ENCODE assay signal across 18 mouse cellular contexts in the genomic region with DNA sequence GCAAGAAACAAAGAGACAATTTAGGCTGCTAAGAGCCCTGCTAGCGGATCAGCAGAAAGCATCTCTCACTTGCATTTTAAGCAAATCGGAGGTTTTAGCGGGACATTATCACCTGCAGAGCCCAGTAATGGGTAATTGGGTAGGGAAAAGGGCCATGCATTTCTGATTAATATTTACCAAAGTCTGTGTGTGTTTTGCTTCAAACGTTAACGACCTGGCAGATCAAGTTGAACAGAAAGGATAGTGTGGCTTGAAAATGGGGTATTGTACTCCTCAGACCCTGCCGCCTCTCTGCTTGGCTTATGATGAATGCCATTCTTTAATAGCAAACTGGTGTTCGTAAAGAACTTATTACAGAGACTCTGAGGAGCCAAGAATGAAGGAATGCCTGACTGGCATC.
A peak's percentile ranks its signal among the peaks of the same experiment; 100 is the strongest.
DNase-seq lines count a peak whose midpoint lies in the region; ATAC-seq and TF ChIP-seq lines count a peak whose summit lies in the region.
"Had no signal": no experiment of that assay in that cellular context is flagged by ENCODE, and none has a peak within 500 bp of the region (broad histone marks: within the 10 kb centered on the region; RNA-seq: fewer than 3 reads in every experiment).

No protein-coding gene starts in this region.

- no peak overlapping the region for H3K27ac ChIP-seq in kidney, adult 2 months (ENCODE audit: insufficient read depth, low read depth, low read length)
- H3K27ac ChIP-seq in liver, postnatal 0 days (ENCODE audit: low read depth): no peak overlapping the region
- H3K27ac ChIP-seq in liver, embryonic 12.5 days: no peak overlapping the region
- peak overlapping the region; percentile 67 for H3K27ac ChIP-seq in limb, embryonic 13.5 days
- H3K27ac ChIP-seq: forebrain, embryonic 15.5 days; lung, embryonic 15.5 days; stomach, postnatal 0 days had no signal

- WGBS in kidney, adult 2 months: 36% methylated on average over 7 of the region's 7 CpGs
- 65% methylated on average over 7 of the region's 7 CpGs for WGBS in liver, postnatal 0 days (ENCODE audit: insufficient replicate concordance)
- WGBS in liver, embryonic 12.5 days (ENCODE audit: insufficient replicate concordance): 66% methylated on average over 7 of the region's 7 CpGs
- 29% methylated on average over 7 of the region's 7 CpGs for WGBS in limb, embryonic 13.5 days

- peaks cover 3% of the 10 kb centered on the region; the same call in 1 of the 2 replicates for H3K4me1 ChIP-seq in kidney, adult 2 months (ENCODE audit: control insufficient read depth, insufficient read depth, low read length)
- H3K4me1 ChIP-seq in liver, postnatal 0 days (ENCODE audit: insufficient read depth): peaks cover 10% of the 10 kb centered on the region; the same call in 1 of the 2 replicates
- 0 out of 2 replicates have a peak, but pooled peaks cover 8% of the 10 kb centered on the region for H3K4me1 ChIP-seq in liver, embryonic 12.5 days
- H3K4me1 ChIP-seq in limb, embryonic 13.5 days: peaks cover 65% of the 10 kb centered on the region

- H3K9me3 ChIP-seq in liver, postnatal 0 days (ENCODE audit: low read length): no peaks in the 10 kb centered on the region
- no peaks in the 10 kb centered on the region for H3K9me3 ChIP-seq in liver, embryonic 12.5 days (replicated peaks)
- no peaks in the 10 kb centered on the region; the same call in 1 of the 2 replicates for H3K9me3 ChIP-seq in limb, embryonic 13.5 days
- H3K9me3 ChIP-seq: forebrain, embryonic 15.5 days; lung, embryonic 15.5 days had no signal

- TF ChIP-seq POLR2A in kidney, adult 2 months (IDR thresholded peaks at IDR 0.05; ENCODE audit: low read depth, low read length): no peak

- H3K36me3 ChIP-seq in kidney, adult 2 months (ENCODE audit: control insufficient read depth, insufficient read depth, low read length): no peaks in the 10 kb centered on the region
- H3K36me3 ChIP-seq in liver, postnatal 0 days (replicated peaks; ENCODE audit: insufficient read depth, low read length): no peaks in the 10 kb centered on the region
- no peaks in the 10 kb centered on the region for H3K36me3 ChIP-seq in liver, embryonic 12.5 days
- H3K36me3 ChIP-seq in limb, embryonic 13.5 days: no peaks in the 10 kb centered on the region
- H3K36me3 ChIP-seq: forebrain, embryonic 15.5 days; lung, embryonic 15.5 days had no signal

- no peak for TF ChIP-seq EP300 in liver, postnatal 0 days (IDR thresholded peaks at IDR 0.05; ENCODE audit: low read depth)

- TF ChIP-seq CTCF in kidney, adult 2 months (conservative IDR thresholded peaks at IDR 0.05; ENCODE audit: insufficient read depth, insufficient read length, low read depth, low read length): no peak
- TF ChIP-seq CTCF in liver, postnatal 0 days (IDR thresholded peaks at IDR 0.05; ENCODE audit: low read depth): no peak

- H3K27me3 ChIP-seq in kidney, adult 2 months (replicated peaks; ENCODE audit: control insufficient read depth, insufficient read depth, low read length): no peaks in the 10 kb centered on the region
- H3K27me3 ChIP-seq in liver, postnatal 0 days (ENCODE audit: insufficient read depth, low read length): no peaks in the 10 kb centered on the region
- H3K27me3 ChIP-seq in liver, embryonic 12.5 days (replicated peaks): no peaks in the 10 kb centered on the region
- no peaks in the 10 kb centered on the region for H3K27me3 ChIP-seq in limb, embryonic 13.5 days
- H3K27me3 ChIP-seq: forebrain, embryonic 15.5 days; lung, embryonic 15.5 days; Patski had no signal

- H3K9ac ChIP-seq in liver, postnatal 0 days (replicated peaks): no peak overlapping the region
- H3K9ac ChIP-seq in liver, embryonic 12.5 days: no peak overlapping the region
- no peak overlapping the region for H3K9ac ChIP-seq in limb, embryonic 13.5 days
- H3K9ac ChIP-seq: forebrain, embryonic 15.5 days; lung, embryonic 15.5 days had no signal

- H3K4me2 ChIP-seq in liver, postnatal 0 days (ENCODE audit: low read depth, low read length): 0 out of 2 replicates have a peak overlapping the region, but pooled peaks have one; percentile 9
- H3K4me2 ChIP-seq in liver, embryonic 12.5 days: no peak overlapping the region
- H3K4me2 ChIP-seq in limb, embryonic 13.5 days (replicated peaks): peak overlapping the region; percentile 19; the same call in 1 of the 2 replicates
- H3K4me2 ChIP-seq: forebrain, embryonic 15.5 days; liver, embryonic 11.5 days; lung, embryonic 15.5 days had no signal

- no peak overlapping the region for H3K4me3 ChIP-seq in kidney, adult 2 months (ENCODE audit: insufficient read depth, low read depth, low read length)
- no peak overlapping the region for H3K4me3 ChIP-seq in liver, postnatal 0 days (ENCODE audit: low read depth, low read length)
- no peak overlapping the region for H3K4me3 ChIP-seq in liver, embryonic 12.5 days
- H3K4me3 ChIP-seq in limb, embryonic 13.5 days: no peak overlapping the region
- H3K4me3 ChIP-seq: forebrain, embryonic 15.5 days; lung, embryonic 15.5 days had no signal

- ATAC-seq in liver, postnatal 0 days: no peak
- ATAC-seq in liver, embryonic 12.5 days: no peak
- no peak for ATAC-seq in limb, embryonic 13.5 days (ENCODE audit: low FRiP score, low read depth)
- ATAC-seq: forebrain, embryonic 15.5 days; midbrain, embryonic 16.5 days; Patski had no signal

- peak; percentile 41 for DNase-seq in kidney, adult 2 months
- no peak for DNase-seq in kidney, postnatal 25 days
- no peak for DNase-seq in liver, postnatal 0 days
- no peak for DNase-seq in right cerebral cortex, adult 18-20 months
- DNase-seq in cerebellum, adult 11 months: no peak
- DNase-seq: adrenal gland, adult 8-10 months; cerebellum, postnatal 10 days; gastrocnemius, postnatal 25 days; kidney, postnatal 14 days; lung, postnatal 4 days had no signal
